Mouse (Mus musculus) liver, embryonic 14.5 days (tissue): ENCODE measurements at regions not wholly inside any gene's neighbourhood (a gene's known extent, or its start where the extent isn't known, plus 50 kb on each side); places are given as distances from the start of the nearest gene placed in this dataset.

ENCODE experiments used
- CTCF ChIP-seq: IDR thresholded peaks from 2 replicates; pipeline ENCODE4 v1.5.1; 2016; ENCODE audit warnings: antibody characterized with exemption, low read depth, control low read depth
- EP300 ChIP-seq: IDR thresholded peaks from 2 replicates; pipeline ENCODE4 v1.6.1; 2016; ENCODE audit warnings: antibody characterized with exemption, low read depth

GRCm38 (mm10) chr15:90851991-90852390 lies 172.8 kb upstream of the Cpne8 start:
- no peak for TF ChIP-seq CTCF
- no peak for TF ChIP-seq EP300
